Mouse (Mus musculus) forebrain, embryonic 13.5 days (tissue): ENCODE measurements around the gene Adam10. TPM values are rescaled to one million over a fixed set of nuclear protein-coding genes. Genes with fewer than 3 reads are reported as not detected.

ENCODE experiments used
- microRNA-seq: library from miRNA; unstranded; fragments of <30 nt; microRNA quantifications from one replicate; pipeline ENCODE4, GENCODE M21; 2016
- polyA plus RNA-seq: library from polyadenylated mRNA; unstranded; fragments of >200 nt; fragmentation: Nextera tagmentation; extraction: Ambion mirVana; gene quantifications from 2 replicates; pipeline ENCODE4 v1.2.1, GENCODE M21; 2015

Gene Adam10
- polyA plus RNA-seq, 1 experiment from 2014 or later = 60.8 TPM

Small RNA genes lying within 50 kb of the gene (microRNA-seq; reads per million reads assigned to microRNA genes)
- gene Gm25149 = not detected

Other genes with a start within 250 kb of the Adam10 start
- 35.1 and 35.7 TPM in 2 replicates for gene Rnf111, start 175.3 kb upstream of the Adam10 start, polyA plus RNA-seq
- gene Sltm, start 136.2 kb upstream of the Adam10 start, polyA plus RNA-seq = 72.7 and 73.5 TPM in 2 replicates
- 0.11 and 0.15 TPM in 2 replicates for gene Gm10642, start 22.7 kb upstream of the Adam10 start, polyA plus RNA-seq
- 10.2 and 10.9 TPM in 2 replicates for gene Mindy2, start 21.8 kb upstream of the Adam10 start, polyA plus RNA-seq